Mouse (Mus musculus): ENCODE measurements around the gene Slamf7.

The Slamf7 gene

DNA sequence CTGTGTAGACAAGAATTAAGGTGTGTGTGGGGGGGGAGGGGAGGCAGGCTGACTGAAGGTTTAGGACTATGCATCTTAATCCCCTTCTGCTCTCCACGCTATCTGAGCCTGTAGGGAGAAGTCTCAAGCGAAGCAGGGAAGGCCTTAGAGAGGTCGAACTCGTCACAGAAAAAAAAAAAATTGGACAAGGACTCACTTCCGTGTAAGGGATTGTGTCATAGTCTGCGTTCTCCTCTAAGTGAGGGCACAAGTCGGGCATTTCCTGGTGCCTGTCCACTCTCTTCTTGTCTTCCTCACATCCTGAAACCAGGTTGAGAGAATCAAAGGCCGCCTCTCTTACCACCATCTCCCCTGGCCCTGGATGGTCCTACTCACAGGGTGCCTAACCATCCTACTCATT is 15.7 kb downstream of the Slamf7 start:
- DNase-seq (ENCODE audit: low spot score), result no peak

DNA sequence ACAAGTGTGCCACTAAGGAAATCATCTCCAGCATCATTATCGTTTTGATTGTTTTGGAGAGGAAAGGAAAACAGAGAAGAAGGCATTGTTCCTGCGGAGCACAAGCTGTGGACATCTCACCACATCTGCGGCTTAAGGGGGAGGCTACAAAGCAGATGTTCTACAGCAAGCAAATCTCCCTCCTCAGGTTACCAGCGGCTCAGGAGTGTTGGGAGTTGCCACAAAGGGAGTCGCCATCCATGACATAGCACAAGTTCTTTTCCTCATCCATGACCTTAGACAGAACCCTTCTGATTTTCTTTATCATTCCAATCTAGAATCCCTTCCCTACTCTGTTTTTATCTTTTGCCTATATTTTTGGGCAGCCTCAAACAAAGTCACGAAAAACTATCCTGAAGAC is 17.1 kb downstream of the Slamf7 start:
- DNase-seq (ENCODE audit: low spot score), result no peak

DNA sequence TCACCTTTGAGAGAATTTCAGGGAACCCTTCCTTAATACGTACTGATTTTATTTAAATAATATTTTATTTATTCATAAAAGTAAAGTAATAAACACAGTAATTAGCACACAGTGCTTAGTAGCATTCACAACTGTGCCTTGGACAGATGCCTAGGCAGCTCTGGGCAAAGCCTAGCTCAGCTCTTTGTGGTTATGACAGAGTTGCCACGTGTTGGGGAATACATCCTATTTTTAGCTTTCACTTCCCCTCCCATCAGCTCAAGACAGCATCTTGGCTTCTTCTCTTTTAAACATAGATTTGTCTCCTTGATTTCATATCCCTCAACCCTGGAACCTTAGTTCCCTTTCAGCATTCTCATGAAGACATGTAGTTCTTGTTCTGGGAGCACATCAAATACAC is 21.4 kb downstream of the Slamf7 start:
- DNase-seq (ENCODE audit: low spot score), result no peak

DNA sequence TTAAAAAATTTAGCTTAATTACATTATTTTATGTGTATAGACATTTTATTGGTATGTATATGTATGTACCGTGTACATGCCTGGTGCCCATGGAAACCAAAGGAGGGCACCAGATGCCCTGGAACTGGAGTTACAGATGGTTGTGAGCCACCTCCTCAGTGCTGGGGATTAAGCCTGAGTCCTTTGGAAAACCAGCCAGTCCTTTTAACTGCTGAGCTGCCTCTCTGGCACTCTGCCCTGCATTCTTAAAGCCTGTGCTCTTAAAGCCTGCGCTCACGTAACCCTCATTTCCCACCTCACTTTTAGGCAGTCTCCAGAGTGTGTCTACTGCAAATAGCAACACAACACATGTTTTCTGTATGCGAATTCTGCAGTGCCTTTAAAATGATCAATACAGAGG is 21.9 kb downstream of the Slamf7 start:
- DNase-seq (ENCODE audit: low spot score), result no peak

GRCm38 (mm10) chr1:171630041-171630440 is 22.8 kb downstream of the Slamf7 start:
- no peak for DNase-seq (ENCODE audit: low spot score)

DNA sequence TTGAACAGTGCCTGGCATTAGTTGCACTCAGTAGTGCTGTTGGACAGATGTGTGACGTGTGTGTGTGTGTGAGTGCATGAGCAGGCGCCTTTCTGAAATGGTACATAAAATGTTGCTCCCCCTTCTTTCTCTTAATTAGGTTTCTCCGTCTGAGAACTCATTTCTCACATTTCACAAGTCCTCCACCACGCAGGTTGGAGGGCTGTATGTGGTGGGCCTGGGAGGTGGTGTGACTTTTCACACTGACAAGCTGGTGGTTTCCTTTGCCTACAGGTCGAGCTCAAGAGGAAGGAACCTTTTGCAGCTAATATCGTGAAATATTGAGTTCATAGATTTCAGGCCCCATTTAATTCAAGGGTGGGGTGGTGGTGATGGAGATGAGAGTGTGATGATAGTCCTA is 23.7 kb downstream of the Slamf7 start:
- no peak for DNase-seq (ENCODE audit: low spot score)

DNA sequence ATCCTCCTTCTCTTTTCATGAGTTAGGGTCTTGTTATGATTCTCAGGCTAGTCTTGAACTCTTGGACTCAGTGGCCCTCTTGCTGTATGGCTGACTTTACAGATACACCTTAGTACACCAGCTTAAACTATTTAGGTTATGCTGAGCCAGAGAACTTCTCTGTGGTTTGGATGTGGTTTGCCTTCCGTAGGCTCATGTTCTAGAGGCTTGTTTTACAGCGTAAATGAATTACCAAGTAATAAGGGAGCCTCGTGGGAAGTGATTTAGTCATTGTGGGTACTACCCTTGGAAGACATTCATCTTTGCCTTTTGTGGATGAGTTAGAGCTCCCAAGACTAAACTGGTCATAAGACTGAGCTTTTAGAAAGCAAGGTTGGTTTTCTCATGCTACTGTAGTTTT is 25.0 kb downstream of the Slamf7 start:
- no peak for DNase-seq (ENCODE audit: low spot score)

DNA sequence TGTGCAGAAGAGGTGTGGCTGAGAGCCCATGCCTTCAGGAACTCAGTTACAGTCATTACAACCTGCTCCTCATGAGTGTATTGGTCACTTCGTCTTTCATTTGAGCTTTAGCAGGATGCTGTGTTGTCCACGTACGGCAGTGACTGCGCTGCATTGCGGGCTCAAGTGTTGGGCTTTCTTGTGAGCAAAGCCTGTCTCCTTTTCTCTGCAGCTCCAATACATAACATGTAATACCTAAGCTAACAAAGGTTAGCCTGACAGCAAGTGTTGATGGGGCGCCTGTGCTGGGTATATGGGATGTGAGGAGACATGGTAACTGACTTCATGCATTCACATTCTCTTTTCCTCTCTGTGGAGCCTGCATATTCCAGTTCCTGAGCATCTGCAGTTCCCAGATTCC is 32.7 kb downstream of the Slamf7 start:
- DNase-seq (ENCODE audit: low spot score), result no peak

DNA sequence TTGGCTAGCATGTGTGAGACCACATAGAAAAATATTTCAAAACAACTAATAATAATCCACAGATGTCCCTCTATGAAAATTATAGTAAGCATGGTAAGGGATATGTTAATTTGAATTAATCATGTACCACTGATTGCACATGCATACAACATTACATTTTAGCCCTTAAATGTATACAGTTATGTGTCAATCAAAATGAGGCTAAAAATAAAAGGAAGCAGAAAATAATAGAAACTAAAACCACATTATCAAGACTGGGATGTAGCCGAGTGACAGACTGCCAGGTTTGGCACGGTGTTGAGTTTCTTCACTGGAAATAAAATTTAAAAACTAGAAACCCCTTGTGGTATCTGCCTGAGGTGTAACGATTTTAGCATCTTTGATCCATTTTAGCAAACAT is 33.2 kb downstream of the Slamf7 start:
- DNase-seq (ENCODE audit: low spot score), result no peak

GRCm38 (mm10) chr1:171619001-171619400 is 33.8 kb downstream of the Slamf7 start:
- no peak for DNase-seq (ENCODE audit: low spot score)

GRCm38 (mm10) chr1:171616881-171617515 is 35.8 kb downstream of the Slamf7 start:
- no peak for DNase-seq (ENCODE audit: low spot score)

DNA sequence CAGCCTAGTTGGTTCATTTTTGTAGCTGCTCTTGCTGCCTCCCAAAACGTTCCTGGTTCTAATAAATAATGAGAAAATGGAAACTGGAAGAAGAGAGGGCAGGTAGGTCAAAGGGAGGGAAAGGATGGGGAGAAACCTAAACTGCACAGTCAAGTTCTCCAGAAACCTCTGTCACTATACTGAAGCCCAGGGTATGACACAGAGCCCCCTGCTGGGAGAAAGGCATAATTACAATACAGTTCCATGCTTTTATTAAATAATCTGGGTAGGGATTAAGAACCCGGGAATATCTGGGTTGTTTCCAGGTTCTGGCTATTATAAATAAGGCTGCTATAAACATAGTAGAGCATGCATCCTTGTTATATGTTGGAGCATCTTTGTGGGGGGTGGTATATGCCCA is 38.9 kb downstream of the Slamf7 start:
- no peak for DNase-seq (ENCODE audit: low spot score)

DNA sequence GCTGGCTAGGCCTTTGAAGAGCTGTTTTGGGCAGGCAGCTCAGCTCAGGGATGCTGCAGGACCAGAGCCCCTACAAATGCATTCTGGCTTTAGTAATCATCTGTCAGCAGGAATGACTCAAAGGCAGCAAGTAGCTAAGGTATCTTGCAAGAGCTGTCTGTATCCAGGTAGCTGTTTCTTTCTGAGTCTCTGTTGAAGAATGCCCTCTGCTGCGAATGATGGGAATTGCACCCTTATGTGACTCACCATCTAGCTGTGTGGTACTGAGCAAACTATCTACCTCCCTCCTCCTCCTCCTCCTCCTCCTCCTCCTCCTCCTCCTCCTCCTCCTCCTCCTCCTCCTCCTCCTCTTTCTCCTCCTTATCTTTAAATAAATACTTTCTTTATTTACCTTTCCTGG is 42.1 kb downstream of the Slamf7 start:
- no peak for DNase-seq (ENCODE audit: low spot score)

DNA sequence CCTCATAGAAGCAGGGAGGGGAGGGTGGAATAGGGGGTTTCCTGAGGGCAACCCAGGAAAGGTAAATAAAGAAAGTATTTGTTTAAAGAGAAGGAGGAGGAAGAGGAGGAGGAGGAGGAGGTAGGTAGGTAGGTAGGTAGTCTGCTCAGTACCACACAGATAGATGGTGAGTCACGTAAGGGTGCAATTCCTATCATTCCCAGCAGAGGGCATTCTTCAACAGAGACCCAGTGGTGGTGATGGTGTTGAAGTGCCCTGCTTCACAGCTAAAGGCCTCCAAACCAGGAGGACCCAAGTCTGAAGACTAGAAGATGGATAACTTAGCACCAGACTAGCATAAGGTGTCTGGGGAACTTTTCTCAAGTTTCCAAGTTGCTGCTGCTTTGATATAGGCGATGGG is 42.8 kb downstream of the Slamf7 start:
- no peak for DNase-seq (ENCODE audit: low spot score)

DNA sequence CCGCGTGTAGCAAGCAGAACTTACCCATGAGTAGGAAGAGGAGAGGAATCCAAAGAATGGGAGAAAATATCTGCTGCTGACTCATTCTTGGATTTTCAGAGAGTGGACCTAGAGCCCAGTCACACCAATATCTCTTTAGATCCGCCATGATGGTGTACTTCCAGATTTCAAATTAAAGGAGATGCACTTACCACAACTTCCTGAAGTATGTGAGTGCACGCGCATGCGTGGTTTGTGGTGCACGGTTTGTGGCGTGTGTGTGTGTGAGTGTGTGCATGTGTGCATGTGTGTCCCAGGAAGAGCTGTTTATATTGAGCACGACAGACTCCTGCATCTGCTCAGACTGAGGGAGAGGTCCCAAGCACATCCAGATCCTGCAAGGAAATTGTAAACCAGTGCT is 45.7 kb downstream of the Slamf7 start, which contains the start of gene Ly9:
Gene Ly9, minus strand, starts transcription at position 235 of the 400 bp plus-strand sequence.
- DNase-seq (ENCODE audit: low spot score), result no peak

DNA sequence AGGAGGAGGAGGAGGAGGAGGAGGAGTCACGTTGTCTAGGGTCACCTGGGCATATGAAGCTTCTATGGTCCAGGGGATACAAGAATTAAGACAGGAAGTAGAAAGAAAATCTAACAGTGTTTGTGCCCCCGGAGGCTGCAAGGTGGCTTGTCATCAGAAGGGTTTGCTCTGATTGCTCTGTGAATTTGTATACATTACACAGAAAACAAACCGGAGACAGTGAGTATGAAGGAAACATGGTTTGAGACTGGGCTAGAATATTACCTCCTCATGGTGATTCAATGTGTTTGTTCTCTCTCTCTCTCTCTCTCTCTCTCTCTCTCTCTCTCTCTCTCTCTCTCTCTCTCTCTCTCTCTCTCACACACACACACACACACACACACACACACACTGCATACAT is 46.2 kb downstream of the Slamf7 start:
- no peak for DNase-seq (ENCODE audit: low spot score)

- DNase-seq (ENCODE audit: low spot score), result no peak
Measured at GRCm38 (mm10) chr1:171604686-171605085, 48.1 kb downstream of the Slamf7 start.

- no peak for DNase-seq (ENCODE audit: low spot score)
Measured at GRCm38 (mm10) chr1:171584584-171584983, 68.3 kb downstream of the Slamf7 start.
